Comparison of ENCODE assay signal across 26 mouse cellular contexts in the genomic region with DNA sequence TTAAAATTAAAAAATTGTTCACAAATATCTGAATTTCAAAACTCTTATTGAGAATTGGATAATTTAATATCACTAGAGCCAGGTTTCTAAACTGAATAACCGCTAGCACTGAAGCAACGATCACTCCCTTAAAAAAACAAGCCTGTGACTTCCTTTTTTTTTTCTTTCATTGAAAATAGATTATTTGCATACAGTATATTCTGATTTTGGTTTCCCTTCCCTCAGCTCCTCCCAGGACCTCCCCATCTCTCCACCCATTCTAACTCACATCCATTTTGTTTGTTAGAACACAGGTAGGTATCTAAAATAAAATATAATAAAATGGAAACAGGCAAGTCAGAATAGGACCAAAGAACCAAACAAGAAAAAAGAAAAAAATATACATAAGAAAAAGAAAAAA.
"Had no signal": no experiment of that assay in that cellular context is flagged by ENCODE, and none has a peak within 500 bp of the region (broad histone marks: within the 10 kb centered on the region; RNA-seq: fewer than 3 reads in every experiment).

No protein-coding gene starts in this region.

- H3K4me3 ChIP-seq: gastrocnemius, adult 2 months; heart, adult 2 months; heart, embryonic 10.5 days; heart, embryonic 12.5 days; hindbrain, embryonic 10.5 days; hindbrain, embryonic 12.5 days; intestine, embryonic 15.5 days; left cerebral cortex, adult 2 months; limb, embryonic 10.5 days; limb, embryonic 12.5 days; liver, embryonic 12.5 days had no signal

- DNase-seq: gastrocnemius, adult 2 months; gastrocnemius, postnatal 10 days; gastrocnemius, postnatal 25 days; heart, adult 11 months; heart, adult 2 months; heart, postnatal 10 days; heart, postnatal 4 days; kidney, adult 18-20 months; kidney, adult 8-10 months; kidney, postnatal 10 days; kidney, postnatal 25 days; kidney, postnatal 4 days had no signal

- ATAC-seq: hindbrain, embryonic 16.5 days; inflammation-experienced regulatory T-cells, adult 6 months; intestine, embryonic 15.5 days; intestine, postnatal 0 days; liver, embryonic 12.5 days had no signal

- H3K27ac ChIP-seq: gastrocnemius, adult 2 months; heart, adult 2 months; heart, embryonic 10.5 days; hindbrain, embryonic 10.5 days; hindbrain, embryonic 12.5 days; hindbrain, embryonic 14.5 days; intestine, embryonic 15.5 days; left cerebral cortex, adult 2 months; limb, embryonic 10.5 days; limb, embryonic 12.5 days; liver, embryonic 12.5 days; liver, embryonic 14.5 days had no signal
